Mouse (Mus musculus): ENCODE results near the gene Col4a5.

Col4a5 gene

DNA sequence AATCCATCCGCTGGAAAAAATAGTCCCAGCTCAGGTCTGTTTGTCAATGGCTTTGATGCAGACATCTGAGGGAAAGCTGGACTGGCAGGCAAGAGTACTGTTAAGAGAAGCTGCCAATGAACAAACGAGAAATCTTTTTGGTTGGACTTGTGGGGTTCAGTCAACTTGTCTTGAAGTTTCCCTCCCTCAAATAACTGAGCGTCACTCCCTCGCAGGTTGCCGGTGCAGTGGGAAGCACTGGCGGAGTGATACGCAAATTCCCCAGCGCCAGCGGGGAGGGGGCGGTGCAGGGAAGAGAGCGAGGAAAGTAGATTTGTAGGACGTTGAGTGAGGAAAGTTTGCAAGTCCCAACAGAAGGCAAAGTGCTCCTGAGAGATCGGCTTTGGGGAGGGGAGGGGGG, at the start of gene Col4a5:
TSS of gene Col4a5 (plus strand) at position 276 of the 400 bp plus-strand sequence.
- DNase-seq (ENCODE audit: low spot score in 2 of 2), result peak; percentile 34 to 59

GRCm38 (mm10) chrX:141436780-141437179, 38.4 kb upstream of the Col4a5 start:
- no peak for DNase-seq (ENCODE audit: low spot score in 2 of 2)

GRCm38 (mm10) chrX:141439423-141439822, 35.8 kb upstream of the Col4a5 start:
- no peak for DNase-seq (ENCODE audit: low spot score in 2 of 2)

- no peak for DNase-seq (ENCODE audit: low spot score in 2 of 2)
Observed at GRCm38 (mm10) chrX:141447936-141448335, 27.2 kb upstream of the Col4a5 start.

DNA sequence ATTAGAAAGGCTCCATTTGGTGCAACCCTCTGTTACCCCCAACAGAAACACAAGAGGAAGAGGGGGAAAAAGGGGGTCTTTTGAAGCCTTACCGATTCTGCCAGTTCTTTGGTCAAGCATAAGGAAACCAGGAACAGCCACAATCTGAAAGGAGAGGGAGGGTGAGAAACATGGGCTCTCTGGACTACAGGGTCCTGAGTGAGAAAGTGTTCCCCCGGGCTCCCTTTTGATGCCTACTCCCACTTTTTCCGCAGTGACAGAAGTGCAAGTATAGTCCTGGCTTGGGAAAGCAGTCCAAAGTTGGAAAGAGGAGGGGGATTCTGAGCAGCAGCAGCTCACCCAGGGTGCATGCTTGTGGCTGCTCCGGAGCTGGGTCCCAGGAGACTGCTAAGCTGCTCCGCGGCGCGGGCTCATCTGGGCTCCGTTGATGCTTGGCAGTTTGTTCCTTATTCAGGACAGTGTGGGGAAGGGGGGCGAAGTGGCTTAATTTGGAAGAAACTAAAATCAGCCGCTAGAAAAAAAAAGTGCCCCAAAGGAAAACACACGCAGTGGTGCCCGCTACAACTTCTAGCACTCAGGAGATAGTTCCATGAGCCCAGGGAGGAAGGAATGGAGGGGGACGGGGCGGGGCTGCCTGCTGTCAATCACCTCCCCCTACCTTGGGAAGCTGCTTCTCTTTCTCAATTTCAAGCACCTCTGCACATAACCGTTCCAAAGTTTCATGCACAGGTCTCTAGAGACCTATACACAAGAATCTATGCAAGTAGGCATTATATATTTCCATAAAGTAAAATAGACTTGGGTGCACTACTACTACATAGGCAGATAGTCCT, 1.5 kb upstream of the Col4a5 start, which contains the start of gene Col4a6:
TSS of gene Col4a6 (minus strand) at position 607 of the 833 bp plus-strand sequence.
- DNase-seq (ENCODE audit: low spot score in 2 of 2), result no peak

GRCm38 (mm10) chrX:141475566-141476327, 562 bp downstream of the Col4a5 start:
- DNase-seq (ENCODE audit: low spot score in 2 of 2), result no peak

GRCm38 (mm10) chrX:141494545-141494944, 19.4 kb downstream of the Col4a5 start:
- DNase-seq (ENCODE audit: low spot score in 2 of 2), result no peak

- DNase-seq (ENCODE audit: low spot score in 2 of 2), result no peak
Observed at GRCm38 (mm10) chrX:141503125-141503524, 27.9 kb downstream of the Col4a5 start.

DNA sequence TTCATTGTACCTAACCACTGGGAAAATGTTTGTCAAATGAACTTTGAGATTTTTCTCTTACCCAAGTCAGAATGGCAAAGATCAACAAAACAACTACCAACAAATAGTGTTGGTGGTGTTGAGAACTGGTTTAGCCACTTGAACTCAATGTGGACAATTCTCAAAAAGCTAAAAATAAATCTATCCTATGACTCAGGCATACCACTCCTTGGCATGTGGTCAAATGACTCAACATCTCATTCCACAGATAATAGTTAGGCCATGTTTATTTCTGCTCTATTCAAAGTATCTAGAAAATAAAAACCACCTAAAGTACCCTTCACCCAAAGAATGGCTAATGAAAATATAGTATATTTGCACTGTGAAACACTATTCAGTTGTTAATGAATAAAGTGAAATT, 58.3 kb downstream of the Col4a5 start:
- no peak for DNase-seq (ENCODE audit: low spot score in 2 of 2)

- DNase-seq (ENCODE audit: low spot score in 2 of 2), result no peak
Observed at GRCm38 (mm10) chrX:141547471-141547870, 72.3 kb downstream of the Col4a5 start.

DNA sequence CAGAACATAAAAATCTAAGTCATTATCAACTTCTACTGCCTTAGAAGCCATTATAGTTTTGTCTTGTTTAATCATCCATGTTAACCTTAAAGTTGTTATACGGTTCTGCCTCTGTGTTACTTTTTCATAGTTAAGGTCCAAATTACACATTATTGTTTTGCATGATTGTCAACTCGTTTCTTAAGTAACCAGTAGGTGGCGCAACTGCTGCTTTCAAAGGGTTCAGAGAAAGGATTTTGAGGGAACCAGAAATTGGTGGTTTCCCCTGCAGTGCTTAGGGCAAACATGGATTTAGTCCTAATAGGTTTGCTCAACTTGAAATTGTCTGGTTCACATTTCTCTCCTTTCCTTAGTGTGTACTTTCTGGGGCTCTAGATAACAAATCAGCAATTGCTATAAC, 115.1 kb downstream of the Col4a5 start:
- peak; percentile 12 to 22 for DNase-seq (ENCODE audit: low spot score in 2 of 2)

DNA sequence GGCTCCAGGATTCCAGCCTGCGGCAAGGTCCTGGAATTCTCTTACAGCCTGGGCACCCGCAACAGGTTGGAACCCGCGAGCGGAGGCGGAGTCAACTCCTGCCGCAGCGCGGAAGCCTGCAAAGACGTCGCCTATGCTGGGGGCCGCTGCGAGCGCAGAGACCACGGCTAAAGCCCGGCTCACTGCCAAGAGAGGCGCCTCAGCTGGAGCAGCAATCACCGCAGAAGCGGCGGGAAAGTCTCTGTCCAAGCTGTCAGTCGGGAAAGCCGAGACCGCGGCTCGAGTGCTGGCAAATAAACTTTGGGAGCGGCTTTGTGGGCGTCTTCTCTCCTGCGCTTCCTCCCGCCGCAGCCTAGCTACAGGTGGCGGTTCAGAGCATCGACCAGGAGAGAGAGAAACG, 246.5 kb downstream of the Col4a5 start:
- DNase-seq (ENCODE audit: low spot score in 2 of 2), result peak in 1 of 2 experiments; percentile 33

DNA sequence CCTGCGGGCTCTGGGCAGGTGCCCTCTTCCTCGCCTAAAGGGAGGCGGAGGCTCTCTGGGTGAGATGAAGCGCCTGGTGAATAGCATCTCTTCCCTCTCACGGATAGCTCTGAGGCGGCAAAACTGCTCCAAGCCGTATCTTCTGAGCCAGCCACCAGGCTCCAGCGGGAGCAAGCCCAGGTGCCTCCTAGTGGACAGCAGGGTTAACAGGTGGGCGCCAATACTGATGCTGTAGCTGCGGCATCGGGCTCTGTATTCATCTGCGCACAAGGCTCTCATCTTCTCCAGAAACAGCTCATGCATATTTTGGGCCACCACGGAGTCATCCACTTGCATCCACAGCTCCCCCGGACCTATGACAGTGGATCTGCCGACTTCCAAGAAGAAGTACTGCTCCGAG, 248.8 kb downstream of the Col4a5 start:
- peak in 1 of 2 experiments; percentile 20 for DNase-seq (ENCODE audit: low spot score in 2 of 2)

DNA sequence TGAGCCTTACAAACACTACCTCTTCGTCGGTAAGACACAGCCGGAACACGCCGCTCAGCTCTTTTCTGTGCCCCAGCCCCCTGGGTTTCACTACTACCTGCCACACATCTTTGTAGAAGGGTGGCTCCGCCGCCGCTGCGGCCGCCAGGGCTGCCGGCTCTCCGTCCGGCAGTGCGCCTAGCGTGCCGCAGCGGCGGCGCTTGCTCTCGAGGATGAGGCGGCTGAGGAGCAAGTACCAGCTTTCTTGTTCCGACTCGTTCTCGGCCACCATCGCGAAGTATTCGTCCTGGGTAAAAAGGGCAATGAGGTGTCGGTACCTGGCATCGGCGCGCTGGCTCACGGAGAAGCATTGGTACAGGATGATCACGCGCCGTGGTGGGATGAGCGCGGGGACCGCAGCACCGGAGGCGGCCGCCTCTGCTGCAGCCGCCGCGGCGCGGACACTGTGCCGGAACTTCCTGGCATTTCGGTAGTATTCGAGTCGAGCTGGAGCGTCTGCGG, 249.3 kb downstream of the Col4a5 start:
- DNase-seq (ENCODE audit: low spot score in 2 of 2), result peak in 1 of 2 experiments; percentile 20

DNA sequence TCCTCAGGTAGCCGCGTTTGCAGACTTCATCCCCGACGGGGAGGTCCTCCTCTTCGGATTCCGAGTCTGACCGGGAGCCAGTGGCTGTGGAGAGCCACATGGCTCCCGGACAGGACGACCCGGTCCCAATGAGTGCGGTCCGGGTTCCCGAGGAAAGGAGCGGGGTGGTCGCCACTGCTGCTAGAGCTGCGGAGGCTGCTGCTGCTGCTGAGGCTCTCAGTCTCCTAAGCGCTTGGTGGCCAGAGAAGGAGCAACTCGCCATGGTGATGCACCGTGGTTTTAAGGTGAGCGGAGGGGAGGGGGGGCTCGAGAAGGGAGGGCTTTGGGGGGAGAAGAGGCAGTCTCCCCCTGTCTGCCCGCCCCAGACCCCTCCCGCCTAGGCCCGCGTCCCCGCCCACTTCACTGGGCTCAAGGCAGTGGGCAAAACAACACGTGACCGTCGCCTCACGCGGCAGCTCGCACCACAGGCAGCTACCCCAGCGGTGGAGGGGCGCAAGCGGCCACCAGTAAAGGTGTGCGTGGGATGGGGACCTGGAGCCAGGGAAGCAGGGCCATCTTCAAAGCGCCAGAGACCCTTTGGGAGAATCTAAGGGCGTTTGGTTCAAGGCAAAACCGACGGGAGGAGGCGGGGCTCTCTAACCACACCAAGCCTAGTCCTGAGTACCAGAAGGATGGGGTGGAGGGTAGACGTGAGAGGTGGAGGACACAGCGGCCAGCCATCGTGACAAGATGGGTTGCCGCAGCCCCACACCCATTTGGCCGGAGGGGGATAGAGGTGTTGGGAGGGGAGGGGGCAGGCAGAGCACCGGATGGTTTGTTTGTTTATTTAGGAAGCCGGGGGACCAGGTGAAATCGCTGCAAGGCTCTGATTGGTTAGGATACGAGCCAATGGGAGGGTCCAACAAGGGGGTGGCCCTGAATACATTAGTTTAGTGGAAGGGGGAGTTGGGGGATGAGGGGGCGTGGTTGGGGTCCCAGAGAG, 250.0 kb downstream of the Col4a5 start, which contains the start of gene Irs4:
TSS of gene Irs4 (minus strand) at position 327 of the 982 bp plus-strand sequence.
- peak in 1 of 2 experiments; percentile 18 for DNase-seq (ENCODE audit: low spot score in 2 of 2)

DNA sequence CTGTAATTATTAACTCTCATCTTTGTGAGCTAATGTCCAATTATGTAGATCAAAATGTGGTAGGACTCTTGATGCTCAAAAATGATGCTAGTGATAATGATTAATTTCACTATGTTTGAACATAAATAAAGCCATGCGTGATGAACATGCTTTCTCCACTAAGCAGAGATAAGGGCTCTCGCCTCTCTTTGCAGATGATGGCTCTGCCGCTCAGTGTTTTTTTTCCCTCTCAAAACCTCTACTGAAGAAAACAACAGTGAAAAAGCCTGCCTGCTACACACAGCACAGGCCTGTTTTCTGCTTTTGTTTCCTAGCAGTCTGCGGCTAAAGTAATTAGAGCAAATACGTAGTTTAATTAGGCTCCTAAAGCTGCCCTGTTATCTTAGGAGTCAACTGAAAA, 254.4 kb downstream of the Col4a5 start:
- no peak for DNase-seq (ENCODE audit: low spot score in 2 of 2)
